ENCODE assay signal across 19 mouse cellular contexts in genomic region chr14:51863603-51864002, GRCm38 (mm10). TPM values are rescaled to one million over a fixed set of nuclear protein-coding genes. Genes with fewer than 3 reads are reported as not detected.
DNase-seq lines count a peak whose midpoint lies in the region; ATAC-seq and TF ChIP-seq lines count a peak whose summit lies in the region.
"Not testable (repeated sequence)": the region's sequence is repeated elsewhere in the genome, so short reads cannot be mapped to it uniquely, and the experiment has no call there.
"Had no signal": no experiment of that assay in that cellular context is flagged by ENCODE, and none has a peak within 500 bp of the region (broad histone marks: within the 10 kb centered on the region; RNA-seq: fewer than 3 reads in every experiment).

No protein-coding gene starts in this region.

- ATAC-seq in embryonic facial prominence, embryonic 11.5 days (replicated peaks; ENCODE audit: insufficient number of reproducible peaks, low FRiP score, low TSS enrichment, low read depth); kidney, postnatal 0 days (replicated peaks; ENCODE audit: low FRiP score, low read depth): not testable (repeated sequence)
- peak; percentile 68; the same call in 1 of the 2 replicates for ATAC-seq in midbrain, postnatal 0 days (ENCODE audit: low FRiP score)

- intact Hi-C loops in heart, postnatal 10 days (cut with DNase I), result not testable (repeated sequence)

- H3K4me3 ChIP-seq in embryonic facial prominence, embryonic 11.5 days (ENCODE audit: low read depth, low read length); kidney, postnatal 0 days (replicated peaks; ENCODE audit: low read depth, low read length); lung, adult 2 months (replicated peaks; ENCODE audit: extremely low read depth, low read depth, low read length); midbrain, postnatal 0 days (ENCODE audit: low read depth, low read length): not testable (repeated sequence)

- peak; percentile 63 for TF ChIP-seq CTCF in kidney, postnatal 0 days (IDR thresholded peaks at IDR 0.05; ENCODE audit: low read depth)
- 0 out of 2 replicates have a peak, but pooled peaks have one; percentile 30 for TF ChIP-seq CTCF in lung, adult 2 months (IDR thresholded peaks at IDR 0.05; ENCODE audit: insufficient read depth, low read length)
- TF ChIP-seq CTCF in midbrain, postnatal 0 days (IDR thresholded peaks at IDR 0.05), result peak; percentile 69

- H3K27me3 ChIP-seq in embryonic facial prominence, embryonic 11.5 days (ENCODE audit: control insufficient read depth, insufficient read depth, low read length); kidney, postnatal 0 days (ENCODE audit: insufficient read depth, low read length); midbrain, postnatal 0 days (ENCODE audit: insufficient read depth, low read length): not testable (repeated sequence)

- H3K4me1 ChIP-seq in embryonic facial prominence, embryonic 11.5 days (ENCODE audit: control insufficient read depth, insufficient read depth, low read length); kidney, postnatal 0 days (replicated peaks; ENCODE audit: insufficient read depth, low read length); lung, adult 2 months (ENCODE audit: control insufficient read depth, insufficient read depth, low read length); midbrain, postnatal 0 days (ENCODE audit: insufficient read depth, low read length): not testable (repeated sequence)

- not testable (repeated sequence) for H3K9ac ChIP-seq in embryonic facial prominence, embryonic 11.5 days (replicated peaks; ENCODE audit: low read length); kidney, postnatal 0 days (ENCODE audit: low read depth, low read length); midbrain, postnatal 0 days (replicated peaks; ENCODE audit: low read length, poor library complexity, severe bottlenecking)

- 6% methylated on average over 1 of the region's 1 CpGs for WGBS in embryonic facial prominence, embryonic 11.5 days
- 0% methylated on average over 1 of the region's 1 CpGs for WGBS in kidney, postnatal 0 days
- 6% methylated on average over 1 of the region's 1 CpGs for WGBS in lung, adult 2 months
- 16% methylated on average over 1 of the region's 1 CpGs for WGBS in midbrain, postnatal 0 days

- not testable (repeated sequence) for H3K4me2 ChIP-seq in embryonic facial prominence, embryonic 11.5 days (ENCODE audit: low read depth, low read length); kidney, postnatal 0 days (ENCODE audit: low read length); midbrain, postnatal 0 days (ENCODE audit: low read depth, low read length, poor library complexity, severe bottlenecking)

- not testable (repeated sequence) for TF ChIP-seq POLR2A in lung, adult 2 months (IDR thresholded peaks at IDR 0.05; ENCODE audit: borderline replicate concordance, extremely low read depth, low read depth, low read length)

- H3K9me3 ChIP-seq in embryonic facial prominence, embryonic 11.5 days (replicated peaks; ENCODE audit: control insufficient read depth, low read length); kidney, postnatal 0 days (replicated peaks; ENCODE audit: low read length); midbrain, postnatal 0 days (ENCODE audit: low read length): not testable (repeated sequence)

- H3K27ac ChIP-seq in embryonic facial prominence, embryonic 11.5 days (replicated peaks; ENCODE audit: low read depth, low read length); kidney, postnatal 0 days; midbrain, postnatal 0 days (ENCODE audit: low read depth, low read length): not testable (repeated sequence)

- not testable (repeated sequence) for H3K36me3 ChIP-seq in embryonic facial prominence, embryonic 11.5 days (replicated peaks; ENCODE audit: control insufficient read depth, insufficient read depth, low read depth, low read length); kidney, postnatal 0 days (ENCODE audit: insufficient read depth, low read length); midbrain, postnatal 0 days (ENCODE audit: insufficient read depth, low read length)

- peak; percentile 62 for DNase-seq in adipocyte (ENCODE audit: low spot score)
- peak; percentile 39 to 42 for DNase-seq in cerebellum, postnatal 10 days
- peak; percentile 35 for DNase-seq in embryonic facial prominence, embryonic 11.5 days (ENCODE audit: low spot score)
- peak; percentile 10 to 18 for DNase-seq in heart, postnatal 10 days
- DNase-seq in kidney, postnatal 0 days (ENCODE audit: low spot score), result peak; percentile 36
- not testable (repeated sequence) for DNase-seq in lung, adult 2 months
- DNase-seq in midbrain, postnatal 0 days (ENCODE audit: low spot score), result peak; percentile 40
- DNase-seq in urinary bladder, postnatal 14 days (ENCODE audit: low spot score), result peak; percentile 35

RNA-seq across cellular contexts. Expression of gene Ear6, which starts 10.1 kb away (rescaled TPM):
- polyA plus RNA-seq in embryonic facial prominence, embryonic 11.5 days (2014; fragmentation: Nextera tagmentation; extraction: Ambion mirVana), result not detected in 2 replicates
- not detected for total RNA-seq in heart, postnatal 10 days (2021)
- polyA plus RNA-seq in kidney, postnatal 0 days (2015; fragmentation: Nextera tagmentation; extraction: Ambion mirVana), result not detected in 2 replicates
- polyA plus RNA-seq in lung, adult 2 months (2012; rRNA removed), result 0.72 and 1.4 TPM in 2 replicates
- not detected in 2 replicates for total RNA-seq in midbrain, postnatal 0 days (2014; rRNA removed)
- polyA plus RNA-seq in midbrain, postnatal 0 days (2015; fragmentation: Nextera tagmentation; extraction: Ambion mirVana), result not detected in 2 replicates
- total RNA-seq: gastrocnemius, postnatal 10 days; left cerebral cortex, adult 18-20 months had no signal
- polyA plus RNA-seq: embryonic facial prominence, embryonic 15.5 days; forebrain, embryonic 13.5 days; heart, embryonic 10.5 days; lung, embryonic 16.5 days; midbrain, embryonic 13.5 days; neural tube, embryonic 12.5 days had no signal

RNA-seq across cellular contexts. Expression of gene Mettl17, which starts 21.0 kb away (rescaled TPM):
- polyA plus RNA-seq in embryonic facial prominence, embryonic 11.5 days (2014; fragmentation: Nextera tagmentation; extraction: Ambion mirVana), result 37.9 and 41.5 TPM in 2 replicates
- total RNA-seq in heart, postnatal 10 days (2021), result 10 to 100 TPM; 19.2 to 28.5 TPM
- polyA plus RNA-seq in kidney, postnatal 0 days (2015; fragmentation: Nextera tagmentation; extraction: Ambion mirVana), result 46.3 and 46.6 TPM in 2 replicates
- 26.0 and 27.2 TPM in 2 replicates for polyA plus RNA-seq in lung, adult 2 months (2012; rRNA removed)
- total RNA-seq in midbrain, postnatal 0 days (2014; rRNA removed), result 68.2 and 71.6 TPM in 2 replicates
- polyA plus RNA-seq in midbrain, postnatal 0 days (2015; fragmentation: Nextera tagmentation; extraction: Ambion mirVana), result 70.3 and 91.4 TPM in 2 replicates

RNA-seq across cellular contexts. Expression of gene Slc39a2, which starts 29.1 kb away (rescaled TPM):
- 0.36 and 0.50 TPM in 2 replicates for polyA plus RNA-seq in embryonic facial prominence, embryonic 11.5 days (2014; fragmentation: Nextera tagmentation; extraction: Ambion mirVana)
- total RNA-seq in heart, postnatal 10 days (2021), result under 1 TPM; 0.12 to 0.29 TPM
- 0.12 and 0.15 TPM in 2 replicates for polyA plus RNA-seq in kidney, postnatal 0 days (2015; fragmentation: Nextera tagmentation; extraction: Ambion mirVana)
- 2.7 and 3.9 TPM in 2 replicates for polyA plus RNA-seq in lung, adult 2 months (2012; rRNA removed)
- 2.7 and 3.2 TPM in 2 replicates for total RNA-seq in midbrain, postnatal 0 days (2014; rRNA removed)
- polyA plus RNA-seq in midbrain, postnatal 0 days (2015; fragmentation: Nextera tagmentation; extraction: Ambion mirVana), result 0.70 and 0.84 TPM in 2 replicates
- total RNA-seq: hematopoietic stem cell, adult 5-6 weeks had no signal

RNA-seq across cellular contexts. Expression of gene Ndrg2, which starts 50.4 kb away (rescaled TPM):
- 11.0 and 12.8 TPM in 2 replicates for polyA plus RNA-seq in embryonic facial prominence, embryonic 11.5 days (2014; fragmentation: Nextera tagmentation; extraction: Ambion mirVana)
- total RNA-seq in heart, postnatal 10 days (2021), result 100 to 1,000 TPM; 712 to 721 TPM
- 89.2 and 95.3 TPM in 2 replicates for polyA plus RNA-seq in kidney, postnatal 0 days (2015; fragmentation: Nextera tagmentation; extraction: Ambion mirVana)
- 164 and 251 TPM in 2 replicates for polyA plus RNA-seq in lung, adult 2 months (2012; rRNA removed)
- 403 and 449 TPM in 2 replicates for total RNA-seq in midbrain, postnatal 0 days (2014; rRNA removed)
- 356 and 413 TPM in 2 replicates for polyA plus RNA-seq in midbrain, postnatal 0 days (2015; fragmentation: Nextera tagmentation; extraction: Ambion mirVana)

RNA-seq across cellular contexts. Expression of gene Tppp2, which starts 54.6 kb away (rescaled TPM):
- polyA plus RNA-seq in embryonic facial prominence, embryonic 11.5 days (2014; fragmentation: Nextera tagmentation; extraction: Ambion mirVana), result not detected in 2 replicates
- not detected for total RNA-seq in heart, postnatal 10 days (2021)
- polyA plus RNA-seq in kidney, postnatal 0 days (2015; fragmentation: Nextera tagmentation; extraction: Ambion mirVana), result not detected in 2 replicates
- polyA plus RNA-seq in lung, adult 2 months (2012; rRNA removed), result not detected in 2 replicates
- total RNA-seq in midbrain, postnatal 0 days (2014; rRNA removed), result not detected in 2 replicates
- polyA plus RNA-seq in midbrain, postnatal 0 days (2015; fragmentation: Nextera tagmentation; extraction: Ambion mirVana), result not detected in 2 replicates
- total RNA-seq: gastrocnemius, postnatal 10 days; hematopoietic stem cell, adult 5-6 weeks; left cerebral cortex, adult 18-20 months had no signal
- polyA plus RNA-seq: embryonic facial prominence, embryonic 15.5 days; forebrain, embryonic 13.5 days; heart, embryonic 10.5 days; limb, embryonic 14.5 days; lung, embryonic 16.5 days; midbrain, embryonic 13.5 days; neural tube, embryonic 12.5 days; stomach, embryonic 16.5 days had no signal
